Mouse (Mus musculus): Measurements from ENCODE around the gene Olfr798. TPM values are rescaled to one million over a fixed set of nuclear protein-coding genes. Genes with fewer than 3 reads are reported as not detected.

The Olfr798 gene
- total and polyA plus RNA-seq, 3 experiments: not detected

DNA sequence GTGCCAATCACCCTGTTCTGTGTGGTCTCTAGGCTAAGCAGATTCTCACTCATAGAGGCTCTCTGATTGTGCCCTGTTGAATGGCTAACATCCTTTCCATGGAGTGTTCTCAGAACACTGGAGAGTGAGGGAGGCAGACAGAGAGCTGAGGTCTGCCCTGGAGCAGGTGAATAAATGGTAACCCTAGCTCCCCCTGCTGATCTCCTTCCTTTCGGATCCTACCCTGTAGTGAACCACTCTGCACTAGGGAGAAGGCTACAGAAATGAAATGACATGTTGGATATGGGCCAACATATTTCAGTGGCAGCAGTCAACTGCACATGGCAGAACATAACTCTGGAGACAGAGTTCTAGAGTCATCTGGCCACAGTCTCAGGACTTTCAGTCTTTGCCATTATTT is 6.0 kb downstream of the Olfr798 start:
- intact Hi-C loops (cut with DNase I): no loop called here
- H3K4me3 ChIP-seq: no peak overlapping the region
- H3K79me2 ChIP-seq (replicated peaks; ENCODE audit: control insufficient read depth, insufficient read depth, low read length): no peaks in the 10 kb centered on the region
- no peaks in the 10 kb centered on the region for H3K36me3 ChIP-seq (ENCODE audit: control insufficient read depth, insufficient read depth, low read length)
- WGBS: 29% methylated on average over 1 of the region's 1 CpGs
- H3K27ac ChIP-seq: no peak overlapping the region
- no peaks in the 10 kb centered on the region for H3K4me1 ChIP-seq (ENCODE audit: control insufficient read depth, insufficient read depth, low read length)
- DNase-seq: no peak
- no peak for TF ChIP-seq EP300 (IDR thresholded peaks at IDR 0.05; ENCODE audit: insufficient read depth, low read depth, low read length)
- TF ChIP-seq CTCF (IDR thresholded peaks at IDR 0.05): no peak
- TF ChIP-seq POLR2A (IDR thresholded peaks at IDR 0.05; ENCODE audit: insufficient read depth, low read depth, low read length): no peak
- H3K9ac ChIP-seq (ENCODE audit: low read depth, low read length): no peak overlapping the region
- no peaks in the 10 kb centered on the region for H3K27me3 ChIP-seq (ENCODE audit: control insufficient read depth, insufficient read depth, low read length)

DNA sequence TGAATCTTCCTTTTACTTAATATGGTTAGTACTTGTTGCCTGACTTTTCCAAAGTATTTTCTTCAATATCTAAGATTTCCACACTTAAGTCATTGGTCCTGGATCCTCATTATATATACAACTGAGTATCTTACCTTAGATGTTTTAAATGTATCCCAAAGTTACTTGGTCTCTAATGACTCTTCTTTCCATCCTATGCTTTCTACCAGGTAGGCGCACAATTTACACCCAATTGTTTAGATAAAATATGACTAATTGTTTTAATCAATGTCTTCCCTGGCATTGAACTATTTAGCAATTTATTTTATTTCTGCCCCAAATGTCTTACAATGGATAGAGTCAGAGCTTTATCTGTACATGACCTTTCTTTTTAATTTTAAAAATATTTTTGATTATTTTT is 15.3 kb downstream of the Olfr798 start, which contains the start of gene Olfr796:
Gene Olfr796 (minus strand): TSS at position 101 of the 400 bp plus-strand sequence.
- intact Hi-C loops (cut with DNase I): no loop called here
- H3K27ac ChIP-seq: no peak within 1 kb of the TSS
- no peaks in the 10 kb centered on the region for H3K79me2 ChIP-seq (replicated peaks; ENCODE audit: control insufficient read depth, insufficient read depth, low read length)
- DNase-seq: no peak
- WGBS: 87% methylated on average over 1 of the region's 1 CpGs
- no peaks in the 10 kb centered on the region for H3K4me1 ChIP-seq (ENCODE audit: control insufficient read depth, insufficient read depth, low read length)
- no peaks in the 10 kb centered on the region for H3K36me3 ChIP-seq (ENCODE audit: control insufficient read depth, insufficient read depth, low read length)
- H3K27me3 ChIP-seq (ENCODE audit: control insufficient read depth, insufficient read depth, low read length): no peaks in the 10 kb centered on the region
- TF ChIP-seq POLR2A (IDR thresholded peaks at IDR 0.05; ENCODE audit: insufficient read depth, low read depth, low read length) (no peak), CTCF (IDR thresholded peaks at IDR 0.05) (no peak), EP300 (IDR thresholded peaks at IDR 0.05; ENCODE audit: insufficient read depth, low read depth, low read length) (no peak)
- H3K4me3 ChIP-seq: no peak within 1 kb of the TSS
- no peak within 1 kb of the TSS for H3K9ac ChIP-seq (ENCODE audit: low read depth, low read length)

DNA sequence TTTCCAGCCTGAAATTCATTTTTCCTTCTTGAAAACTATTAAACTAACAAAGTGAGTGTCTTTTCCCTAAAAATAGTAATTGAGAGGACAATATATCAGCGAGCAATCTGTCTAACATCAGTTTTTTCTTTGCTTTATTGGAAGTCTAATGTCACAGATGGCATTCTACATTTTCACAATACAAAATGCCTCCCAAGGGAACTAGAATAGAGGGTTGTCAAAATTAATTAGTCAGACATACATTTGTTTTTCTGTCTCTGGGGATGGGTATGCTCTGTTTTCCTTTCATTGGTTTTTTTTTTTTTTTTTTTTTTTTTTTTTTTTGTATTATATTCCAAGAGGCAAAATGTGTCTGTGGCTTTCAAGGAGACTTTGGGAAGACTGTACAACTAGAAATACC is 50.7 kb downstream of the Olfr798 start:
- Histone ChIP-seq H3K4me3 (no peak overlapping the region), H3K36me3 (ENCODE audit: control insufficient read depth, insufficient read depth, low read length) (no peaks in the 10 kb centered on the region), H3K79me2 (replicated peaks; ENCODE audit: control insufficient read depth, insufficient read depth, low read length) (no peaks in the 10 kb centered on the region), H3K27me3 (ENCODE audit: control insufficient read depth, insufficient read depth, low read length) (no peaks in the 10 kb centered on the region), H3K27ac (no peak overlapping the region), H3K9ac (ENCODE audit: low read depth, low read length) (no peak overlapping the region), H3K4me1 (ENCODE audit: control insufficient read depth, insufficient read depth, low read length) (no peaks in the 10 kb centered on the region)
- no peak for TF ChIP-seq POLR2A (IDR thresholded peaks at IDR 0.05; ENCODE audit: insufficient read depth, low read depth, low read length)
- TF ChIP-seq EP300 (IDR thresholded peaks at IDR 0.05; ENCODE audit: insufficient read depth, low read depth, low read length): no peak
- TF ChIP-seq CTCF (IDR thresholded peaks at IDR 0.05): no peak
- intact Hi-C loops (cut with DNase I): no loop called here
- WGBS: 54% methylated on average over 1 of the region's 1 CpGs
- DNase-seq: no peak

Small RNA genes lying within 50 kb of the gene (microRNA-seq; reads per million reads assigned to microRNA genes)
- 0 reads per million in 2 experiments for gene Gm23252

Other genes with a start within 250 kb of the Olfr798 start
- gene Olfr784, start 243.9 kb downstream of the Olfr798 start, total RNA-seq (2021): under 1 TPM; 0.07 to 0.10 TPM
- gene Olfr784, start 243.9 kb downstream of the Olfr798 start, polyA plus RNA-seq (2012; rRNA removed): 0.06 TPM in 1 of 2 replicates, not detected in the other
- not detected for gene Olfr785, start 222.5 kb downstream of the Olfr798 start, total RNA-seq (2021)
- gene Olfr785, start 222.5 kb downstream of the Olfr798 start, polyA plus RNA-seq (2012; rRNA removed): not detected in 2 replicates
- gene Olfr786, start 200.6 kb downstream of the Olfr798 start, total RNA-seq (2021): not detected
- gene Olfr786, start 200.6 kb downstream of the Olfr798 start, polyA plus RNA-seq (2012; rRNA removed): not detected in 2 replicates
- gene Olfr787, start 166.1 kb downstream of the Olfr798 start, total RNA-seq (2021): not detected
- gene Olfr787, start 166.1 kb downstream of the Olfr798 start, polyA plus RNA-seq (2012; rRNA removed): not detected in 2 replicates
- not detected for gene Olfr788, start 156.9 kb downstream of the Olfr798 start, total RNA-seq (2021)
- not detected in 2 replicates for gene Olfr788, start 156.9 kb downstream of the Olfr798 start, polyA plus RNA-seq (2012; rRNA removed)
- not detected for gene Olfr789, start 143.2 kb downstream of the Olfr798 start, total RNA-seq (2021)
- gene Olfr789, start 143.2 kb downstream of the Olfr798 start, polyA plus RNA-seq (2012; rRNA removed): not detected in 2 replicates
- not detected for gene Olfr790, start 129.4 kb downstream of the Olfr798 start, total RNA-seq (2021)
- gene Olfr790, start 129.4 kb downstream of the Olfr798 start, polyA plus RNA-seq (2012; rRNA removed): not detected in 2 replicates
- not detected for gene Olfr791, start 106.1 kb downstream of the Olfr798 start, total RNA-seq (2021)
- not detected in 2 replicates for gene Olfr791, start 106.1 kb downstream of the Olfr798 start, polyA plus RNA-seq (2012; rRNA removed)
- not detected for gene Olfr792, start 88.8 kb downstream of the Olfr798 start, total RNA-seq (2021)
- gene Olfr792, start 88.8 kb downstream of the Olfr798 start, polyA plus RNA-seq (2012; rRNA removed): not detected in 2 replicates
- not detected for gene Olfr794, start 60.3 kb downstream of the Olfr798 start, total RNA-seq (2021)
- gene Olfr794, start 60.3 kb downstream of the Olfr798 start, polyA plus RNA-seq (2012; rRNA removed): not detected in 2 replicates
- not detected for gene Olfr796, start 15.4 kb downstream of the Olfr798 start, total RNA-seq (2021)
- not detected in 2 replicates for gene Olfr796, start 15.4 kb downstream of the Olfr798 start, polyA plus RNA-seq (2012; rRNA removed)
- not detected for gene Olfr799, start 9.6 kb upstream of the Olfr798 start, total RNA-seq (2021)
- gene Olfr799, start 9.6 kb upstream of the Olfr798 start, polyA plus RNA-seq (2012; rRNA removed): not detected in 2 replicates
- not detected for gene Olfr800, start 29.8 kb upstream of the Olfr798 start, total RNA-seq (2021)
- gene Olfr800, start 29.8 kb upstream of the Olfr798 start, polyA plus RNA-seq (2012; rRNA removed): not detected in 2 replicates
- gene Olfr801, start 45.9 kb upstream of the Olfr798 start, total RNA-seq (2021): not detected
- not detected in 2 replicates for gene Olfr801, start 45.9 kb upstream of the Olfr798 start, polyA plus RNA-seq (2012; rRNA removed)
- not detected for gene Olfr802, start 60.2 kb upstream of the Olfr798 start, total RNA-seq (2021)
- gene Olfr802, start 60.2 kb upstream of the Olfr798 start, polyA plus RNA-seq (2012; rRNA removed): not detected in 2 replicates
- gene Olfr803, start 66.4 kb upstream of the Olfr798 start, total RNA-seq (2021): not detected
- not detected in 2 replicates for gene Olfr803, start 66.4 kb upstream of the Olfr798 start, polyA plus RNA-seq (2012; rRNA removed)
- gene Olfr804, start 75.3 kb upstream of the Olfr798 start, total RNA-seq (2021): not detected
- gene Olfr804, start 75.3 kb upstream of the Olfr798 start, polyA plus RNA-seq (2012; rRNA removed): not detected in 2 replicates
- not detected for gene Olfr805, start 101.4 kb upstream of the Olfr798 start, total RNA-seq (2021)
- gene Olfr805, start 101.4 kb upstream of the Olfr798 start, polyA plus RNA-seq (2012; rRNA removed): not detected in 2 replicates
- not detected for gene Olfr806, start 114.0 kb upstream of the Olfr798 start, total RNA-seq (2021)
- gene Olfr806, start 114.0 kb upstream of the Olfr798 start, polyA plus RNA-seq (2012; rRNA removed): not detected in 2 replicates
- gene Olfr807, start 129.9 kb upstream of the Olfr798 start, total RNA-seq (2021): not detected
- not detected in 2 replicates for gene Olfr807, start 129.9 kb upstream of the Olfr798 start, polyA plus RNA-seq (2012; rRNA removed)
- gene Olfr808, start 137.5 kb upstream of the Olfr798 start, total RNA-seq (2021): not detected
- not detected in 2 replicates for gene Olfr808, start 137.5 kb upstream of the Olfr798 start, polyA plus RNA-seq (2012; rRNA removed)
- not detected for gene Olfr809, start 146.7 kb upstream of the Olfr798 start, total RNA-seq (2021)
- not detected in 2 replicates for gene Olfr809, start 146.7 kb upstream of the Olfr798 start, polyA plus RNA-seq (2012; rRNA removed)
- not detected for gene Olfr810, start 167.0 kb upstream of the Olfr798 start, total RNA-seq (2021)
- not detected in 2 replicates for gene Olfr810, start 167.0 kb upstream of the Olfr798 start, polyA plus RNA-seq (2012; rRNA removed)
- not detected for gene Olfr811, start 176.5 kb upstream of the Olfr798 start, total RNA-seq (2021)
- not detected in 2 replicates for gene Olfr811, start 176.5 kb upstream of the Olfr798 start, polyA plus RNA-seq (2012; rRNA removed)
- gene Olfr812, start 218.2 kb upstream of the Olfr798 start, total RNA-seq (2021): not detected
- gene Olfr812, start 218.2 kb upstream of the Olfr798 start, polyA plus RNA-seq (2012; rRNA removed): not detected in 2 replicates
- not detected for gene Olfr813, start 227.4 kb upstream of the Olfr798 start, total RNA-seq (2021)
- gene Olfr813, start 227.4 kb upstream of the Olfr798 start, polyA plus RNA-seq (2012; rRNA removed): not detected in 2 replicates